Mouse (Mus musculus) thymus, adult 2 months (tissue): Measurements from ENCODE around the gene Nppc.

ENCODE experiments used
- CTCF ChIP-seq: fragments of 200-500 bp; IDR thresholded peaks from 2 replicates; pipeline ENCODE4 v1.5.1; 2012; ENCODE audit warnings: mild to moderate bottlenecking, control low read depth, low read length, moderate library complexity, borderline replicate concordance; ENCODE audit not compliant: control insufficient read depth, poor library complexity, insufficient read depth; ENCODE audit errors: extremely low read depth
- POLR2A ChIP-seq: fragments of 200-500 bp; IDR thresholded peaks from 2 replicates; pipeline ENCODE4 v1.6.1; 2012; ENCODE audit warnings: mild to moderate bottlenecking, low read length, control low read depth, moderate library complexity; ENCODE audit not compliant: control insufficient read depth, poor library complexity, insufficient read depth; ENCODE audit errors: extremely low read depth

GRCm38 (mm10) chr1:86713054-86713453, 42.7 kb upstream of the Nppc start:
- TF ChIP-seq POLR2A (no peak), CTCF (no peak)
